Mouse (Mus musculus): ENCODE data around the gene Zcchc8. TPM values are rescaled to one million over a fixed set of nuclear protein-coding genes. Genes with fewer than 3 reads are reported as not detected.

The Zcchc8 gene
- polyA plus RNA-seq, 1 experiment from 2014 or later = 56.1 TPM

DNA sequence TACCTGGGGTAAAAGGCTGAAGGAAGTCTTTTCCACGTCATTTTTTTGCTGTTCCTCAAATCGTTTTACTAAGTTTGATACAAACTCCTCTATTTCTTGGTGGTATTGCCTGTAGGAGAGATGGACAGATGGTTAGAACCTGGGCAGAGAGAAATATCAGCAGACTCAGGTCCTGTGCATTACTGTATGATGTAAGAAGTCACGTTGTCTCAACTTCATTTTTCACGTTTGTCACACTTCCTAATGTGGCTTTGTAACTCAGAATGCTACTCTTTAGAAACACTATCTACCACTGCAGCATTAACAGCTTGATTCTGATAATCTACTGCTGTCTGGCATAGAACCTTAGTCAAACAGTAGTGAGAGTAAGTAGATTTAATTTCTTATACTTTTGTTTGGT lies 6.3 kb downstream of the Zcchc8 start:
- H3K27ac ChIP-seq (replicated peaks) = no peak overlapping the region
- no peak overlapping the region for H3K4me3 ChIP-seq
- H3K9ac ChIP-seq = no peak overlapping the region
- ATAC-seq (ENCODE audit: extremely low read depth, insufficient number of reproducible peaks, low FRiP score, low TSS enrichment) = no peak
- no peaks in the 10 kb centered on the region for H3K9me3 ChIP-seq
- 83% methylated on average over 4 of the region's 4 CpGs for WGBS
- H3K27me3 ChIP-seq (replicated peaks) = no peaks in the 10 kb centered on the region
- H3K4me2 ChIP-seq = no peak overlapping the region
- peaks cover 80% of the 10 kb centered on the region for H3K36me3 ChIP-seq
- H3K4me1 ChIP-seq = peaks cover 26% of the 10 kb centered on the region

- ATAC-seq (ENCODE audit: extremely low read depth, insufficient number of reproducible peaks, low FRiP score, low TSS enrichment) = no peak
- no peak overlapping the region for H3K27ac ChIP-seq (replicated peaks)
- no peak overlapping the region for H3K4me3 ChIP-seq
- H3K4me2 ChIP-seq = no peak overlapping the region
- peaks cover 18% of the 10 kb centered on the region for H3K4me1 ChIP-seq
- H3K27me3 ChIP-seq (replicated peaks) = no peaks in the 10 kb centered on the region
- no peaks in the 10 kb centered on the region for H3K9me3 ChIP-seq
- no peak overlapping the region for H3K9ac ChIP-seq
- peaks cover 88% of the 10 kb centered on the region for H3K36me3 ChIP-seq
- WGBS = 90% methylated on average over 6 of the region's 6 CpGs
Measured at GRCm38 (mm10) chr5:123713782-123714181, 7.1 kb downstream of the Zcchc8 start.

GRCm38 (mm10) chr5:123709571-123709970 lies 11.3 kb downstream of the Zcchc8 start:
- H3K9me3 ChIP-seq = no peaks in the 10 kb centered on the region
- 92% methylated on average over 4 of the region's 4 CpGs for WGBS
- no peak for ATAC-seq (ENCODE audit: extremely low read depth, insufficient number of reproducible peaks, low FRiP score, low TSS enrichment)
- H3K4me3 ChIP-seq = no peak overlapping the region
- no peaks in the 10 kb centered on the region for H3K27me3 ChIP-seq (replicated peaks)
- H3K4me1 ChIP-seq = no peaks in the 10 kb centered on the region
- no peak overlapping the region for H3K27ac ChIP-seq (replicated peaks)
- peaks cover 98% of the 10 kb centered on the region for H3K36me3 ChIP-seq
- H3K4me2 ChIP-seq = no peak overlapping the region
- no peak overlapping the region for H3K9ac ChIP-seq

- Histone ChIP-seq H3K4me1 (no peaks in the 10 kb centered on the region), H3K27me3 (replicated peaks) (no peaks in the 10 kb centered on the region), H3K36me3 (peaks cover 98% of the 10 kb centered on the region), H3K4me3 (no peak overlapping the region), H3K27ac (replicated peaks) (no peak overlapping the region), H3K4me2 (no peak overlapping the region), H3K9me3 (no peaks in the 10 kb centered on the region), H3K9ac (no peak overlapping the region)
- 93% methylated on average over 12 of the region's 12 CpGs for WGBS
- ATAC-seq (ENCODE audit: extremely low read depth, insufficient number of reproducible peaks, low FRiP score, low TSS enrichment) = no peak
Measured at GRCm38 (mm10) chr5:123708598-123708997, 12.3 kb downstream of the Zcchc8 start.

- peaks cover 82% of the 10 kb centered on the region for H3K36me3 ChIP-seq
- 56% methylated on average over 11 of the region's 11 CpGs for WGBS
- no peak for ATAC-seq (ENCODE audit: extremely low read depth, insufficient number of reproducible peaks, low FRiP score, low TSS enrichment)
- H3K27me3 ChIP-seq (replicated peaks) = no peaks in the 10 kb centered on the region
- H3K4me3 ChIP-seq = no peak overlapping the region
- H3K9me3 ChIP-seq = no peaks in the 10 kb centered on the region
- no peak overlapping the region for H3K9ac ChIP-seq
- peak overlapping the region; percentile 30; the same call in 1 of the 2 replicates for H3K27ac ChIP-seq (replicated peaks)
- H3K4me2 ChIP-seq = no peak overlapping the region
- H3K4me1 ChIP-seq = peaks cover 10% of the 10 kb centered on the region
Measured at GRCm38 (mm10) chr5:123700625-123701024, 20.3 kb downstream of the Zcchc8 start.

DNA sequence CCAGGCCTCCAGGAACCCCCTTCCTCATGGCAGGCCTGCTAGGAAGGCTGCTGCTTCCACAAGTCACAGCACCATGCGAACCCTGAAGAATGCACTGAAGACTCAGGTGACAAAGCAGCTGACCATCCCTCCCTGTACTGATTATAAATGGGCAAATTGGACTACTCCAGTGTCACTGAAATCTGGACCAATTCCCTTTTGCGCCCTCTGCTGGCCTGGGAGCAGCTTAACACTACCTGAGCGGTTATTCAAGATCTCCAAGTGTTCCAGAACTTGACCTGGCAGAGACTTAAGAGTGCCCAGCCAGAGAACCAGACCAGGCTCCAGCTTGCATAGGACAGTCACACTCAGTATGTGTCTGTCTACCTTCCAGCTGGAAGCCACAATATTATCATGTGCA lies 21.7 kb downstream of the Zcchc8 start:
- 23% methylated on average over 3 of the region's 3 CpGs for WGBS
- Histone ChIP-seq H3K4me3 (no peak overlapping the region), H3K27ac (replicated peaks) (no peak overlapping the region), H3K9me3 (no peaks in the 10 kb centered on the region), H3K9ac (no peak overlapping the region), H3K27me3 (replicated peaks) (no peaks in the 10 kb centered on the region), H3K4me1 (peaks cover 17% of the 10 kb centered on the region), H3K36me3 (peaks cover 68% of the 10 kb centered on the region), H3K4me2 (no peak overlapping the region)
- no peak for ATAC-seq (ENCODE audit: extremely low read depth, insufficient number of reproducible peaks, low FRiP score, low TSS enrichment)

- no peak for ATAC-seq (ENCODE audit: extremely low read depth, insufficient number of reproducible peaks, low FRiP score, low TSS enrichment)
- Histone ChIP-seq H3K27me3 (replicated peaks) (no peaks in the 10 kb centered on the region), H3K36me3 (peaks cover 46% of the 10 kb centered on the region), H3K9me3 (no peaks in the 10 kb centered on the region), H3K27ac (replicated peaks) (no peak overlapping the region), H3K4me3 (no peak overlapping the region), H3K4me1 (peaks cover 27% of the 10 kb centered on the region), H3K4me2 (no peak overlapping the region), H3K9ac (no peak overlapping the region)
- WGBS = 63% methylated on average over 4 of the region's 4 CpGs
Measured at GRCm38 (mm10) chr5:123696961-123697360, 23.9 kb downstream of the Zcchc8 start.

- Histone ChIP-seq H3K9ac (no peak overlapping the region), H3K36me3 (peaks cover 39% of the 10 kb centered on the region), H3K4me2 (no peak overlapping the region), H3K27ac (replicated peaks) (no peak overlapping the region), H3K27me3 (replicated peaks) (no peaks in the 10 kb centered on the region), H3K9me3 (no peaks in the 10 kb centered on the region), H3K4me3 (no peak overlapping the region), H3K4me1 (peaks cover 27% of the 10 kb centered on the region)
- no peak for ATAC-seq (ENCODE audit: extremely low read depth, insufficient number of reproducible peaks, low FRiP score, low TSS enrichment)
- 92% methylated on average over 7 of the region's 7 CpGs for WGBS
Measured at GRCm38 (mm10) chr5:123696244-123696643, 24.7 kb downstream of the Zcchc8 start.

- H3K4me1 ChIP-seq = peaks cover 19% of the 10 kb centered on the region
- no peak overlapping the region for H3K4me2 ChIP-seq
- no peaks in the 10 kb centered on the region for H3K9me3 ChIP-seq
- peaks cover 21% of the 10 kb centered on the region for H3K36me3 ChIP-seq
- no peak overlapping the region for H3K9ac ChIP-seq
- WGBS = 41% methylated on average over 6 of the region's 6 CpGs
- H3K27ac ChIP-seq (replicated peaks) = peak overlapping the region; percentile 79
- no peaks in the 10 kb centered on the region for H3K27me3 ChIP-seq (replicated peaks)
- 0 out of 2 replicates have a peak, but pooled peaks have one; percentile 21 for ATAC-seq (ENCODE audit: extremely low read depth, insufficient number of reproducible peaks, low FRiP score, low TSS enrichment)
- H3K4me3 ChIP-seq = no peak overlapping the region
Measured at GRCm38 (mm10) chr5:123694468-123694867, 26.4 kb downstream of the Zcchc8 start.

- ATAC-seq (ENCODE audit: extremely low read depth, insufficient number of reproducible peaks, low FRiP score, low TSS enrichment) = peak; percentile 33; the same call in 1 of the 2 replicates
- Histone ChIP-seq H3K9ac (peak within 1 kb of the TSS; percentile 99), H3K27me3 (replicated peaks) (no peaks in the 10 kb centered on the region), H3K27ac (replicated peaks) (peak within 1 kb of the TSS; percentile 95), H3K36me3 (no peaks in the 10 kb centered on the region), H3K4me1 (peaks cover 40% of the 10 kb centered on the region), H3K4me3 (peak within 1 kb of the TSS; percentile 96), H3K4me2 (peak within 1 kb of the TSS; percentile 87), H3K9me3 (no peaks in the 10 kb centered on the region)
- under 1% methylated on average over 64 of the region's 64 CpGs for WGBS
Measured at GRCm38 (mm10) chr5:123684221-123685144, 36.4 kb downstream of the Zcchc8 start, which contains the start of gene Clip1. TSS of gene Clip1 (minus strand) at chr5:123684618.

GRCm38 (mm10) chr5:123683377-123684220 lies 37.3 kb downstream of the Zcchc8 start:
- Histone ChIP-seq H3K9ac (peak overlapping the region; percentile 99), H3K36me3 (no peaks in the 10 kb centered on the region), H3K4me2 (peak overlapping the region; percentile 87), H3K4me1 (peaks cover 44% of the 10 kb centered on the region), H3K27ac (replicated peaks) (peak overlapping the region; percentile 95), H3K9me3 (no peaks in the 10 kb centered on the region), H3K27me3 (replicated peaks) (no peaks in the 10 kb centered on the region), H3K4me3 (peak overlapping the region; percentile 96)
- peak; percentile 24; the same call in 1 of the 2 replicates for ATAC-seq (ENCODE audit: extremely low read depth, insufficient number of reproducible peaks, low FRiP score, low TSS enrichment)
- under 1% methylated on average over 89 of the region's 92 CpGs for WGBS
